Mouse (Mus musculus): ENCODE results near the gene Rab11fip5. TPM values are rescaled to one million over a fixed set of nuclear protein-coding genes. Genes with fewer than 3 reads are reported as not detected.

The Rab11fip5 gene
- polyA plus RNA-seq, 1 experiment from 2014 or later = 20.5 TPM

DNA sequence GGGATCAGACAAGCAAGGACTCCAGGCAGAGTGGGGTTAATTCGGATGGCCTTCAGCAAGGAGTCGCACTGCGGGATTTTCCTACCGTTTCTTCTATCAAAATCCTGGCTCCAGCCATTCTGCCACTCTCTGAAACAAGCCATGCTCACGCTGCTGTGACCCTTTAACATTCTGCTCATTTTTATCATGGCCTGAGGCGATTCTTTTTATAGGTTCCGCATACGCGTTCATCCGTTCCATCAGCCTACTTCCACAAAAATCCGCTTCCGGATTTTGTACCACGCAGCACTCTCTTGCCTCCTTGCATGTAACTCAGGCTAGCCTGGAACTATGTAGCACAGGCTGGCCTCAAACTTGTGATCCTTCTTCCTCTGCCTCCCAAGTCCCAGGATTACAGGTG is 40.7 kb downstream of the Rab11fip5 start:
- no peak; the same call in 1 of the 2 replicates for ATAC-seq (ENCODE audit: low read depth)
- H3K4me2 ChIP-seq (ENCODE audit: low read depth, low read length) = peak overlapping the region; percentile 98
- no peaks in the 10 kb centered on the region for H3K9me3 ChIP-seq (ENCODE audit: control insufficient read depth, low read length)
- 0 out of 2 replicates have a peak, but pooled peaks cover 3% of the 10 kb centered on the region for H3K4me1 ChIP-seq (ENCODE audit: control insufficient read depth, insufficient read depth, low read length)
- 2% methylated on average over 13 of the region's 13 CpGs for WGBS
- peaks cover 4% of the 10 kb centered on the region; the same call in 1 of the 2 replicates for H3K36me3 ChIP-seq (ENCODE audit: control insufficient read depth, insufficient read depth, low read length)
- no peaks in the 10 kb centered on the region; the same call in 1 of the 2 replicates for H3K27me3 ChIP-seq (ENCODE audit: control insufficient read depth, insufficient read depth, low read length)
- H3K27ac ChIP-seq (ENCODE audit: low read depth, low read length) = peak overlapping the region; percentile 91
- peak overlapping the region; percentile 55 for H3K4me3 ChIP-seq (ENCODE audit: low read depth, low read length)
- H3K9ac ChIP-seq (replicated peaks; ENCODE audit: low read depth, low read length) = peak overlapping the region; percentile 65

DNA sequence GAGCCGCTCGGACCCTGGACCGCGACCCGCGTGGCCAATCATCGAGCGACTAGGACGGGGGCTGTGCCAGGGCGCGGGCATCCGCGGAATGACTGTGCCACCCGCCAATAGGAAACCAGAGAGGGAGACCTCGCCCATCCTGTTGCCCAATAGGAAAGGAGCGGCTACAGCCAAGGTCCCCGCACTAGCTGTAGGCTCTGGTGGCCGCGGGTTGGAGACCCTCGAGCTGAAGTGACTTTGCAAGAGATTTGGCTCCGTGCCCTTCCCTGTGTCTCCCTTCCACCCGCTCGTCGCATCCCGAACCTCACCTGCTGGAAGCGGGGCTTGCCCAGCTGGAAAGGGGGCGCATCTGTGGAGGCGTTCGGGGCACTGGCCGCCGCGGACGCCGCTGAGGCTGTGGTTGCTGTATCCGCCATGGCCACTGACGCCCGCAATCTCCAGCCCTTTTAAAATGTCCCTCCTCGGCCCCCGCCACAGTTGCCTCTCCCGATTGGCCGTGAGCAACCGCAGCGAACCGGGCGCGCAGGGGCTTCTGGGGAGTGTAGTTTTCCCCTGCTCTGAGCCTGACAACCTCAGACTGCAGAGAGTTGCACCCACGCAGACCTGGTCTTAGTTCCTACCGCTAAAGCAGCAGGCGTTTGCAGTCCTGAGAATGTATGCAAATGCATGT is 41.3 kb downstream of the Rab11fip5 start, which contains the start of gene Sfxn5:
Gene Sfxn5, minus strand, starts transcription at position 423 of the 670 bp plus-strand sequence.
- Histone ChIP-seq H3K9me3 (ENCODE audit: control insufficient read depth, low read length) (no peaks in the 10 kb centered on the region), H3K4me1 (ENCODE audit: control insufficient read depth, insufficient read depth, low read length) (0 out of 2 replicates have a peak, but pooled peaks cover 3% of the 10 kb centered on the region), H3K27ac (ENCODE audit: low read depth, low read length) (peak within 1 kb of the TSS; percentile 91), H3K9ac (replicated peaks; ENCODE audit: low read depth, low read length) (peak within 1 kb of the TSS; percentile 65), H3K36me3 (ENCODE audit: control insufficient read depth, insufficient read depth, low read length) (peaks cover 4% of the 10 kb centered on the region; the same call in 1 of the 2 replicates), H3K27me3 (ENCODE audit: control insufficient read depth, insufficient read depth, low read length) (no peaks in the 10 kb centered on the region; the same call in 1 of the 2 replicates), H3K4me2 (ENCODE audit: low read depth, low read length) (peak within 1 kb of the TSS; percentile 98), H3K4me3 (ENCODE audit: low read depth, low read length) (peak within 1 kb of the TSS; percentile 55)
- 0% methylated on average over 49 of the region's 49 CpGs for WGBS
- ATAC-seq (ENCODE audit: low read depth) = peak; percentile 98

DNA sequence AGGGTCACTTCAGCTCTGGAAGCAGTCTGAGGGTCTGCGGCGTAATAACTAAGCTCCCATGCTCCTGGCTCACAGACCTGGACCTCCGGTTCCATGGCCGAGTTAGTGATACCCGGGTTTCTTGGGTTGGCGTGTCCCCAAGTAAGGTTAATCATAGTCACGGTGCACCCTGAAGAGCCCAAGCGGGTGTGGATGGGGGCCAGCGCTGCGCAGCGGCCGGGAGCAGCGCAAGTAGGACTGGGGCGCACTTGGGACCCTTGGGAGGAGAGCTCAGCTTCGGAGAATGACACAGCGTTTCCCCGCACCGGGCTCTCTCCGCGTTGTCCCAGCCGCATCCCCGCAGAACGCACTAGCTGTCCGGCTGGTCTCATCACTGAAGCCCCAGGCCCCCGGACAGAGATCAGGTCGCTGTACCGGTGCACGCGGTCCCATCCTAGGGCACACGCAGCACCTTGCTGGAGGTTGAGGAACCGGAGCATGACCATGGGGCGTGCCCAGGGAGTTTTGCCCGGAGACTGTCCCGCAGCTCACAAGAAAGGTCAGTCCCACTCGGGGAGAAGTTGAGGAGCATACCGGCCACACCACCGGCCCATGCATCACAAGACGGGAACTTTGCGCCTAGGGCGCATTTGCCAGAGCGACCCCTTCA is 42.0 kb downstream of the Rab11fip5 start:
- ATAC-seq (ENCODE audit: low read depth) = peak; percentile 32
- no peaks in the 10 kb centered on the region; the same call in 1 of the 2 replicates for H3K27me3 ChIP-seq (ENCODE audit: control insufficient read depth, insufficient read depth, low read length)
- peak overlapping the region; percentile 55 for H3K4me3 ChIP-seq (ENCODE audit: low read depth, low read length)
- H3K36me3 ChIP-seq (ENCODE audit: control insufficient read depth, insufficient read depth, low read length) = peaks cover 4% of the 10 kb centered on the region; the same call in 1 of the 2 replicates
- 1% methylated on average over 41 of the region's 41 CpGs for WGBS
- peak overlapping the region; percentile 28 for H3K27ac ChIP-seq (ENCODE audit: low read depth, low read length)
- H3K4me2 ChIP-seq (ENCODE audit: low read depth, low read length) = peak overlapping the region; percentile 98
- H3K9ac ChIP-seq (replicated peaks; ENCODE audit: low read depth, low read length) = peak overlapping the region; percentile 65
- no peaks in the 10 kb centered on the region for H3K9me3 ChIP-seq (ENCODE audit: control insufficient read depth, low read length)
- 0 out of 2 replicates have a peak, but pooled peaks cover 3% of the 10 kb centered on the region for H3K4me1 ChIP-seq (ENCODE audit: control insufficient read depth, insufficient read depth, low read length)

DNA sequence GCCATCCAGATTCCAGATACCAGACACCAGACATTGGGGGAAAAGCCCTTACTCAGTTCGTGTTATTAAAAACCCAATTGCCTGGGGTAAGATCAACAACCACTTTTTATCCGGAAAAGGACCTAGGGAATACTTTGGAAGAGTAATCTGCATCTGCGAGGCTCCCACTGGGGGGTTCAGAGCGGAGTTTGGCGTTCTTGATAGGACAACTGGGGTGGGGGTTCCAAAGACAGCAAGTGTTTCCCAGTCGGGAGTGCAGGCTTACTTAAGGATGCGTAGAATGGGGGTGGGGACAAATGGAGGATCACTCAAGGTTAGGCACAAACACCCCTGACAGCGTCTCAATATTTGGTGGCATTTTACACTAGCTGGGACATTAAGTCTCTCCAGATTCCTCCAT is 42.7 kb downstream of the Rab11fip5 start:
- Histone ChIP-seq H3K4me2 (ENCODE audit: low read depth, low read length) (peak overlapping the region; percentile 98), H3K4me3 (ENCODE audit: low read depth, low read length) (peak overlapping the region; percentile 55; the same call in 1 of the 2 replicates), H3K36me3 (ENCODE audit: control insufficient read depth, insufficient read depth, low read length) (0 out of 2 replicates have a peak, but pooled peaks cover 2% of the 10 kb centered on the region), H3K9ac (replicated peaks; ENCODE audit: low read depth, low read length) (no peak overlapping the region), H3K27me3 (ENCODE audit: control insufficient read depth, insufficient read depth, low read length) (no peaks in the 10 kb centered on the region; the same call in 1 of the 2 replicates), H3K27ac (ENCODE audit: low read depth, low read length) (no peak overlapping the region), H3K4me1 (ENCODE audit: control insufficient read depth, insufficient read depth, low read length) (0 out of 2 replicates have a peak, but pooled peaks cover 3% of the 10 kb centered on the region), H3K9me3 (ENCODE audit: control insufficient read depth, low read length) (no peaks in the 10 kb centered on the region)
- 18% methylated on average over 8 of the region's 8 CpGs for WGBS
- no peak for ATAC-seq (ENCODE audit: low read depth)

DNA sequence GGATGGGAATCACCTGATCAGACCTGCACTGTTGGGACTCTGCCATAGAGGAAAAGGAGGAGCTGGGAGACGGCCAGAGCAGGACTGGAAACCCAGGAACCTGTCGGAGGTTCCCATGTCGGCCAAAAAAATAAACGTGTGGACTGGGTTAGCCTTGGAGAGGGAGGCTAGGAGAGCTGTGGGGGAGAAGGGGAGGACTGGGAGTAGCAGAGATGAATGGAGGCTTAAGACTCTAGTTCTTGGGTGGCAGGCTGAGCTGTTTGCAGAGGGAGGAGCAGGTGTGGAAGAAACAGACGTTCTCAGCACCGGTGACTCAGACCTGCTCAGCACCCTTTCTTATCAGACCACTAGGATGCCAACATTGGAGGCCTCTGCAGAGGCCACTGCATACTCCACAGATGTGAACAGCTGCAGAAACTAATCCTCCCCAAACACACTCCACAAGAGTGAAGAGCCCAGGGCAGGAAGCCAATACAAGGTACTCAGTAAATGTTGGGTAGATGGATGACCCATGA is 43.2 kb downstream of the Rab11fip5 start:
- 0 out of 2 replicates have a peak, but pooled peaks cover 3% of the 10 kb centered on the region for H3K4me1 ChIP-seq (ENCODE audit: control insufficient read depth, insufficient read depth, low read length)
- ATAC-seq (ENCODE audit: low read depth) = no peak
- H3K27me3 ChIP-seq (ENCODE audit: control insufficient read depth, insufficient read depth, low read length) = no peaks in the 10 kb centered on the region; the same call in 1 of the 2 replicates
- H3K4me2 ChIP-seq (ENCODE audit: low read depth, low read length) = no peak overlapping the region
- no peak overlapping the region for H3K9ac ChIP-seq (replicated peaks; ENCODE audit: low read depth, low read length)
- 60% methylated on average over 6 of the region's 6 CpGs for WGBS
- no peak overlapping the region for H3K4me3 ChIP-seq (ENCODE audit: low read depth, low read length)
- no peaks in the 10 kb centered on the region for H3K36me3 ChIP-seq (ENCODE audit: control insufficient read depth, insufficient read depth, low read length)
- H3K9me3 ChIP-seq (ENCODE audit: control insufficient read depth, low read length) = no peaks in the 10 kb centered on the region
- no peak overlapping the region for H3K27ac ChIP-seq (ENCODE audit: low read depth, low read length)

DNA sequence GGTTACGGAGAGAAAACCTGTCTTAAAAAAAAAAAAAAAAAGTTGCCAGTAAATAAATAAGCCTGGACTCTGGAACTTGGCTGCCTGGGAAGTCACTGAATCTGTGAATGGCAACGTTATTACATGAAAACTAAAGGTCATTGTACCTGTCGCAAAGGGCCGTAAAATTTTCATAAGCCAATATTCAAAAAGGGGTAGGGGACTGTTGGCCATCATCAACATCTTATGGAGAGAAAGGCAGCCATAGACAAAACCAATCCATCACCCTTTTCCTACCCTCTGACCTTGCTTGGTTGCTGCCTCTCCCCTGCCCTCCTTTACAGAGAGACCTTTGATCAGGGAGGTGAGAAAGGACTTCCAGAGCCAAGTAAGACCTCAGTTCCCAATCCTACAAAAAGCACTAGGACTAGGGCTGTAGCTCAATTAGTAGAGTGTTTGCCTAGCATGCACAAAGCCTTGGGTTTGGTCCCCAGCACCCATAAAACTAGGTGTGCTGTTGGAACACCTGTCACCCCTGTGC is 44.7 kb downstream of the Rab11fip5 start:
- Histone ChIP-seq H3K9ac (replicated peaks; ENCODE audit: low read depth, low read length) (no peak overlapping the region), H3K27ac (ENCODE audit: low read depth, low read length) (no peak overlapping the region), H3K4me3 (ENCODE audit: low read depth, low read length) (no peak overlapping the region), H3K9me3 (ENCODE audit: control insufficient read depth, low read length) (no peaks in the 10 kb centered on the region), H3K4me1 (ENCODE audit: control insufficient read depth, insufficient read depth, low read length) (0 out of 2 replicates have a peak, but pooled peaks cover 3% of the 10 kb centered on the region), H3K27me3 (ENCODE audit: control insufficient read depth, insufficient read depth, low read length) (no peaks in the 10 kb centered on the region; the same call in 1 of the 2 replicates), H3K4me2 (ENCODE audit: low read depth, low read length) (no peak overlapping the region), H3K36me3 (ENCODE audit: control insufficient read depth, insufficient read depth, low read length) (no peaks in the 10 kb centered on the region)
- 96% methylated on average over 4 of the region's 4 CpGs for WGBS
- ATAC-seq (ENCODE audit: low read depth) = no peak

DNA sequence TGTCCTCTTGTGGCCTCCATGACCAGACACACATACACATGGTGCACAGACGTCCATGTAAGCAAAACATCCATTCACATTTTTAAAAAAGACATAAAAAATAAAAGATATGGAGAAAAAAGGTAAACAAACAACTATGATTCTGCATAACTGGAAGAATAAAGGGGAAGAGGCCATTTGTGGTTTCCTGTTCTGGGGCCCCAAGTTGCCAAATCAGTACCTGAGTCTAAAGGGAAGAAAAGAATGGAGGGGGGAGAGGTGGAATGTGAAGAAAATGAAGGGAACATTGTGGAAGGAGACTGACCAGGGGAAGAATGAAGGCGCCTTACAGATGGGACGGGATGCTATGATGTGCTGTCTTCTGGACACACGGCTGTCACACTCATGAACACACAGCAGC is 47.9 kb downstream of the Rab11fip5 start:
- ATAC-seq (ENCODE audit: low read depth) = no peak
- H3K9me3 ChIP-seq (ENCODE audit: control insufficient read depth, low read length) = no peaks in the 10 kb centered on the region
- WGBS = 87% methylated on average over 4 of the region's 4 CpGs
- no peak overlapping the region for H3K27ac ChIP-seq (ENCODE audit: low read depth, low read length)
- no peak overlapping the region for H3K4me3 ChIP-seq (ENCODE audit: low read depth, low read length)
- no peak overlapping the region for H3K9ac ChIP-seq (replicated peaks; ENCODE audit: low read depth, low read length)
- H3K4me2 ChIP-seq (ENCODE audit: low read depth, low read length) = no peak overlapping the region
- H3K27me3 ChIP-seq (ENCODE audit: control insufficient read depth, insufficient read depth, low read length) = no peaks in the 10 kb centered on the region
- no peaks in the 10 kb centered on the region for H3K36me3 ChIP-seq (ENCODE audit: control insufficient read depth, insufficient read depth, low read length)
- no peaks in the 10 kb centered on the region for H3K4me1 ChIP-seq (ENCODE audit: control insufficient read depth, insufficient read depth, low read length)

DNA sequence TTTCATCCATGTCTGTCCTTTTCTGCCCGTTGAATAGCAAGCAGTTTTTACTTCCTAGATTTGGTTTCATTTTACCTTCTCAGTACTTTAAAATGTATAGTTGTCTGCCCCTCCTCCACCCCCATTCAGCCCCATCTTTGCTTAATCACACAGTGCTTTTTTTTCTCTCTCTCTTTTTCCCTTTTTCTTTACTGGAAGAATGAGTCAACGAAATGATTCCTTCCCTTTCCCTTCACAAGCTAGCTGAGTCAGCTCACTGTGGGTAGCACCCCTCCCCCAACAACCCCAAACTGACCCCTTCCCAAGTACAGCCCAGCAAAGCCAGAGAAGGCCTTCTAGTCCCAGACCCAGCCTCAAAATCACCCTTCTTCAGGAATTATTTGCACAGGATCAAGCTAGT is 49.3 kb downstream of the Rab11fip5 start:
- no peaks in the 10 kb centered on the region for H3K4me1 ChIP-seq (ENCODE audit: control insufficient read depth, insufficient read depth, low read length)
- no peaks in the 10 kb centered on the region for H3K27me3 ChIP-seq (ENCODE audit: control insufficient read depth, insufficient read depth, low read length)
- H3K36me3 ChIP-seq (ENCODE audit: control insufficient read depth, insufficient read depth, low read length) = no peaks in the 10 kb centered on the region
- no peak overlapping the region for H3K4me3 ChIP-seq (ENCODE audit: low read depth, low read length)
- no peak overlapping the region for H3K9ac ChIP-seq (replicated peaks; ENCODE audit: low read depth, low read length)
- ATAC-seq (ENCODE audit: low read depth) = no peak
- WGBS = 45% methylated on average over 2 of the region's 2 CpGs
- no peak overlapping the region for H3K4me2 ChIP-seq (ENCODE audit: low read depth, low read length)
- H3K9me3 ChIP-seq (ENCODE audit: control insufficient read depth, low read length) = no peaks in the 10 kb centered on the region
- no peak overlapping the region for H3K27ac ChIP-seq (ENCODE audit: low read depth, low read length)
